Comparison of ENCODE assay signal across 8 mouse cellular contexts in the genomic region with DNA sequence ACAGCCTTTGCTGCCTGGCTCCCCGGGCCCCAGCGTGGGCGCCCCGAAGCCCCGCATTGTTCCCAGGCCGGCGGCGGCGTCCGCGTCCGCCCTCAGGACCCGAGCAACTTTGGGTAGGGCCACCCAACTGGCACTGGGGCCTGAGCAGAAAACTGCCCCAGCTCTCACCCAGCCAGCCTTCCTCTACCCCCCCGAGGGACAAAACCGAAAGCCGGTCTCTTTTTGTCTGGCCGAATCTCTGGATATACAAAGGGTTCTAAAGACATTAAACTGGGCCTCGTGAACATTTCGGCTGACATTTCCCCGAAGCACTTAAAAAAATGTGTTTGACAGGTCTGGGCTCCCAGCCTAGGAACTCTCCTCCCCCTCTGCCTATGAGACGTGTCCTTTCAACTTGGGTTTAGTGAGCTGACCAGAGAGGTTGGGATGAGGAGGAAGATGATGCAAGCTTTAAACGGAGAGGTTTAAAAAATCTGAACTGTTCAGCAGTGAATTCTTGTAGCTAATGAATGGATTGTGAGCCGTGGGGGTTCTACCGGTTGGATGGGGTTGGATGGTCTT. TPM values are rescaled to one million over a fixed set of nuclear protein-coding genes. Genes with fewer than 3 reads are reported as not detected.
DNase-seq lines count a peak whose midpoint lies in the region; ATAC-seq and TF ChIP-seq lines count a peak whose summit lies in the region.

No protein-coding gene starts in this region.

- H3K36me3 ChIP-seq in embryonic facial prominence, embryonic 14.5 days (ENCODE audit: control insufficient read depth, insufficient read depth, low read length), result no peaks in the 10 kb centered on the region
- H3K36me3 ChIP-seq in heart, postnatal 0 days (replicated peaks; ENCODE audit: control insufficient read depth, insufficient read depth, low read length), result no peaks in the 10 kb centered on the region
- H3K36me3 ChIP-seq in midbrain, embryonic 10.5 days, result 0 out of 2 replicates have a peak, but pooled peaks cover 4% of the 10 kb centered on the region

- DNase-seq in right cerebral cortex, adult 18-20 months, result peak; percentile 20
- no peak for DNase-seq in right cerebral cortex, postnatal 14 days
- DNase-seq in ZHBTc4 (ENCODE audit: low read depth, low spot score), result peak; percentile 35
- peak; percentile 68 for DNase-seq in embryonic facial prominence, embryonic 14.5 days (ENCODE audit: low spot score)
- peak; percentile 68 for DNase-seq in heart, postnatal 0 days (ENCODE audit: low spot score)
- peak; percentile 32 for DNase-seq in left cerebral cortex, postnatal 4 days
- no peak for DNase-seq in midbrain, embryonic 10.5 days (ENCODE audit: low spot score)
- DNase-seq in urinary bladder, postnatal 36 days (ENCODE audit: low spot score in 2 of 2), result peak; percentile 36 to 44

- peaks cover 20% of the 10 kb centered on the region for H3K4me1 ChIP-seq in embryonic facial prominence, embryonic 14.5 days (ENCODE audit: control insufficient read depth, insufficient read depth, low read length)
- H3K4me1 ChIP-seq in heart, postnatal 0 days (ENCODE audit: control insufficient read depth, insufficient read depth), result peaks cover 12% of the 10 kb centered on the region
- peaks cover 35% of the 10 kb centered on the region for H3K4me1 ChIP-seq in midbrain, embryonic 10.5 days

- no peak; the same call in 1 of the 2 replicates for ATAC-seq in embryonic facial prominence, embryonic 14.5 days (ENCODE audit: low read depth)
- ATAC-seq in heart, postnatal 0 days (ENCODE audit: insufficient read depth, low read depth), result peak; percentile 19

- H3K27me3 ChIP-seq in embryonic facial prominence, embryonic 14.5 days (replicated peaks; ENCODE audit: control insufficient read depth, insufficient read depth, low read length), result 0 out of 2 replicates have a peak, but pooled peaks cover 9% of the 10 kb centered on the region
- H3K27me3 ChIP-seq in heart, postnatal 0 days (ENCODE audit: control insufficient read depth, insufficient read depth, low read length), result peaks cover 16% of the 10 kb centered on the region
- peaks cover 21% of the 10 kb centered on the region for H3K27me3 ChIP-seq in midbrain, embryonic 10.5 days (ENCODE audit: low read depth, poor library complexity, severe bottlenecking)

- peak overlapping the region; percentile 99 for H3K9ac ChIP-seq in embryonic facial prominence, embryonic 14.5 days (ENCODE audit: low read depth, low read length)
- H3K9ac ChIP-seq in heart, postnatal 0 days (replicated peaks; ENCODE audit: low read depth, low read length), result peak overlapping the region; percentile 97

- peak overlapping the region; percentile 98 for H3K27ac ChIP-seq in embryonic facial prominence, embryonic 14.5 days (replicated peaks; ENCODE audit: low read depth, low read length)
- H3K27ac ChIP-seq in heart, postnatal 0 days (ENCODE audit: low read depth), result peak overlapping the region; percentile 97
- peak overlapping the region; percentile 100 for H3K27ac ChIP-seq in midbrain, embryonic 10.5 days (replicated peaks)

- WGBS in embryonic facial prominence, embryonic 14.5 days, result under 1% methylated on average over 13 of the region's 24 CpGs
- WGBS in heart, postnatal 0 days, result under 1% methylated on average over 24 of the region's 24 CpGs
- WGBS in midbrain, embryonic 10.5 days, result under 1% methylated on average over 24 of the region's 24 CpGs

- H3K4me3 ChIP-seq in embryonic facial prominence, embryonic 14.5 days (ENCODE audit: low read depth, low read length), result peak overlapping the region; percentile 97
- peak overlapping the region; percentile 99 for H3K4me3 ChIP-seq in heart, postnatal 0 days (ENCODE audit: low read depth, low read length)
- peak overlapping the region; percentile 78 for H3K4me3 ChIP-seq in midbrain, embryonic 10.5 days

- H3K4me2 ChIP-seq in embryonic facial prominence, embryonic 14.5 days (ENCODE audit: low read depth, low read length), result peak overlapping the region; percentile 67
- H3K4me2 ChIP-seq in heart, postnatal 0 days (ENCODE audit: low read depth, low read length), result peak overlapping the region; percentile 69

- no peak for TF ChIP-seq CTCF in heart, postnatal 0 days (IDR thresholded peaks at IDR 0.05; ENCODE audit: low read depth)

- intact Hi-C loops in left cerebral cortex, postnatal 4 days (cut with DNase I), result no loop called here

- no peak for TF ChIP-seq EP300 in heart, postnatal 0 days (IDR thresholded peaks at IDR 0.05; ENCODE audit: low read depth)

- H3K9me3 ChIP-seq in embryonic facial prominence, embryonic 14.5 days (ENCODE audit: control insufficient read depth, low read length), result no peaks in the 10 kb centered on the region
- H3K9me3 ChIP-seq in heart, postnatal 0 days (replicated peaks; ENCODE audit: control insufficient read depth, low read length), result no peaks in the 10 kb centered on the region
- no peaks in the 10 kb centered on the region for H3K9me3 ChIP-seq in midbrain, embryonic 10.5 days (replicated peaks)

RNA-seq across cellular contexts. Expression of a gene that starts 1.0 kb away (rescaled TPM):
- polyA plus RNA-seq in embryonic facial prominence, embryonic 14.5 days (2014; fragmentation: Nextera tagmentation; extraction: Ambion mirVana), result 142 and 151 TPM in 2 replicates
- 44.8 and 52.8 TPM in 2 replicates for total RNA-seq in heart, postnatal 0 days (2014; rRNA removed; ENCODE audit: low replicate concordance)
- 81.2 and 82.4 TPM in 2 replicates for polyA plus RNA-seq in heart, postnatal 0 days (2015; fragmentation: Nextera tagmentation; extraction: Ambion mirVana)
- 100 to 1,000 TPM; 113 to 139 TPM for total RNA-seq in left cerebral cortex, postnatal 4 days (2021)
- 205 and 210 TPM in 2 replicates for polyA plus RNA-seq in midbrain, embryonic 10.5 days (2016; fragmentation: Nextera tagmentation; extraction: Ambion mirVana)

RNA-seq across cellular contexts. Expression of a gene that starts 39.1 kb away (rescaled TPM):
- 2.2 and 2.6 TPM in 2 replicates for polyA plus RNA-seq in embryonic facial prominence, embryonic 14.5 days (2014; fragmentation: Nextera tagmentation; extraction: Ambion mirVana)
- 1.6 TPM in 1 of 2 replicates, not detected in the other for total RNA-seq in heart, postnatal 0 days (2014; rRNA removed; ENCODE audit: low replicate concordance)
- 1.1 TPM in 2 replicates for polyA plus RNA-seq in heart, postnatal 0 days (2015; fragmentation: Nextera tagmentation; extraction: Ambion mirVana)
- under 1 TPM; 0.26 to 0.28 TPM for total RNA-seq in left cerebral cortex, postnatal 4 days (2021)
- polyA plus RNA-seq in midbrain, embryonic 10.5 days (2016; fragmentation: Nextera tagmentation; extraction: Ambion mirVana), result 0.88 and 1.2 TPM in 2 replicates

RNA-seq across cellular contexts. Expression of a gene that starts 46.2 kb away (rescaled TPM):
- 0.85 and 1.1 TPM in 2 replicates for polyA plus RNA-seq in embryonic facial prominence, embryonic 14.5 days (2014; fragmentation: Nextera tagmentation; extraction: Ambion mirVana)
- 0.08 and 0.11 TPM in 2 replicates for total RNA-seq in heart, postnatal 0 days (2014; rRNA removed; ENCODE audit: low replicate concordance)
- 0.25 and 0.46 TPM in 2 replicates for polyA plus RNA-seq in heart, postnatal 0 days (2015; fragmentation: Nextera tagmentation; extraction: Ambion mirVana)
- under 1 TPM; 0.58 to 0.74 TPM for total RNA-seq in left cerebral cortex, postnatal 4 days (2021)
- 0.05 and 0.09 TPM in 2 replicates for polyA plus RNA-seq in midbrain, embryonic 10.5 days (2016; fragmentation: Nextera tagmentation; extraction: Ambion mirVana)

RNA-seq across cellular contexts. Expression of a gene that starts 52.9 kb away (rescaled TPM):
- 0.55 TPM in 1 of 2 replicates, not detected in the other for polyA plus RNA-seq in embryonic facial prominence, embryonic 14.5 days (2014; fragmentation: Nextera tagmentation; extraction: Ambion mirVana)
- total RNA-seq in heart, postnatal 0 days (2014; rRNA removed; ENCODE audit: low replicate concordance), result not detected in 2 replicates
- 0.15 and 0.33 TPM in 2 replicates for polyA plus RNA-seq in heart, postnatal 0 days (2015; fragmentation: Nextera tagmentation; extraction: Ambion mirVana)
- not detected for total RNA-seq in left cerebral cortex, postnatal 4 days (2021)
- polyA plus RNA-seq in midbrain, embryonic 10.5 days (2016; fragmentation: Nextera tagmentation; extraction: Ambion mirVana), result 0.61 and 0.63 TPM in 2 replicates

RNA-seq across cellular contexts. Expression of a gene that starts 53.1 kb away (rescaled TPM):
- 17.5 and 21.0 TPM in 2 replicates for polyA plus RNA-seq in embryonic facial prominence, embryonic 14.5 days (2014; fragmentation: Nextera tagmentation; extraction: Ambion mirVana)
- total RNA-seq in heart, postnatal 0 days (2014; rRNA removed; ENCODE audit: low replicate concordance), result 18.5 and 41.5 TPM in 2 replicates
- polyA plus RNA-seq in heart, postnatal 0 days (2015; fragmentation: Nextera tagmentation; extraction: Ambion mirVana), result 3.5 and 4.5 TPM in 2 replicates
- total RNA-seq in left cerebral cortex, postnatal 4 days (2021), result 10 to 100 TPM in 1 of 2 experiments, 1 to 10 TPM in 1; 8.5 to 11.4 TPM
- polyA plus RNA-seq in midbrain, embryonic 10.5 days (2016; fragmentation: Nextera tagmentation; extraction: Ambion mirVana), result 12.0 and 13.7 TPM in 2 replicates

Comparison
In these comparisons a context has a peak if more than half of its experiments do, and no peak if none do; other contexts are left out.
1. DNase-seq: peak in right cerebral cortex, adult 18-20 months (single experiment), ZHBTc4 (single experiment), embryonic facial prominence, embryonic 14.5 days (single experiment), heart, postnatal 0 days (single experiment), left cerebral cortex, postnatal 4 days (single experiment) and urinary bladder, postnatal 36 days (2 of 2); none in right cerebral cortex, postnatal 14 days (single experiment) and midbrain, embryonic 10.5 days (single experiment).
2. Peak in every context shown above with its lines, with median percentiles within 50 percentile points of each other: H3K27ac ChIP-seq and H3K4me3 ChIP-seq.